Mouse (Mus musculus): Measurements from ENCODE around the gene Pcgf1.

The Pcgf1 gene

DNA sequence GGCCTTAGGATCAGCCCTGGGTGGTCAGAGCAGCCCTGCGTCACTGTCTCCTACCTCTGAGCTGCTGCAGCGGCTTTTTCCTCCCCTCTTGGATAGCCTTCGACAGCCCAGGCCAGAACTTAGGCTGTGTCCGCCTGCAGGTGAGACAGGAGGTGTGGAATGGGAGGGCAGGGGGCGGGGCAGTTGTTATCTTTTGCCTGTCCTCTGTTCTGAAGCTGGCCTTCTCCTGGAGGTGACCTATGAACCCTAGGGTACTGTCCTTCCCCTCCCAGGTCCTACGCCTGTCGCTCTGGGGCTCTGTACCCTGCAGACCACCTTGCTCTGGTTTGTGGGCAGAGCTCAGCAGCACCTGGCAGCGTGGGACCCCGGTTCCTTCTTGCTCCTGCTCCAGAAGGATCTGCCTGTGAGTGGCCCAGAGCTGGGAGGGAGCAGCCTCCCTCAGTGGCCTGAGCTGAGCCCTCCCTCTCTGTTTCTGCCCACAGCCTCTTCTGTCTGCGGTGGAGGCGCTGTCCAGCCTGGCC, 25.5 kb downstream of the Pcgf1 start:
- peak; percentile 90 for DNase-seq

GRCm38 (mm10) chr6:83104158-83104557, 26.5 kb downstream of the Pcgf1 start:
- DNase-seq = no peak

GRCm38 (mm10) chr6:83107566-83108400, 30.1 kb downstream of the Pcgf1 start:
- DNase-seq = peak; percentile 96

GRCm38 (mm10) chr6:83108762-83109668, 31.3 kb downstream of the Pcgf1 start, which contains the start of gene Mrpl53:
Mrpl53 (plus strand) TSS chr6:83109040.
- peak; percentile 98 for DNase-seq

GRCm38 (mm10) chr6:83111510-83112136, 34.0 kb downstream of the Pcgf1 start:
- no peak for DNase-seq

GRCm38 (mm10) chr6:83115011-83115671, 37.5 kb downstream of the Pcgf1 start, which contains the start of gene Mogs:
Mogs (plus strand) TSS chr6:83115496.
- peak; percentile 99 for DNase-seq

DNA sequence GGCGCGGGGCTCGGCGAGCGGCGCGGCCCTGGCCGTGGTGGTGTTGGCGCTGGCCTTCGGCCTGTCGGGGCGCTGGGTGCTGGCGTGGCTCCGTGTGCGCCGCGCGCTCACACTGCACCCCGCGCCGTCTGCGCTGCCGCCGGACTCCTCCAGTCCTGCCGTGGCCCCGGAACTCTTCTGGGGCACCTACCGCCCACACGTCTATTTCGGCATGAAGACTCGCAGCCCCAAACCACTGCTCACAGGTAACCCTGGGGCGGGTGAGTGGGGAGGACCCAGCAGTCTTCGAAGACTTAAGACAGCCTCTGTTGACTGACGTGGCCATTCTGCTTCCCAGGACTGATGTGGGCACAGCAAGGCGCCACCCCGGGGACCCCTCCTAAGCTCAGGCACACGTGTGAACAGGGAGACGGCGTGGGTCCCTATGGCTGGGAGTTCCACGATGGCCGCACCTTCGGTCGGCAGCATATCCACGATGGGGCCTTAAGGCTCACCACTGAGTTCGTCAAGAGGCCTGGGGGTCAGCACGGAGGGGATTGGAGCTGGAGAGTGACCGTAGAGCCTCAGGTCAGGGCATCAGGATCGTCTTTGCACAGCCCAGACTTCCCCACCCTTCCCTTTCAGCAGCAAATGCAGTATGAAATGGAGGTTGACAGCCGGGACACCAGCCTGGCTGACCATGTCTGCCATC, 38.2 kb downstream of the Pcgf1 start:
- peak; percentile 94 for DNase-seq

- peak; percentile 90 for DNase-seq
Observed at GRCm38 (mm10) chr6:83116373-83117164, 38.9 kb downstream of the Pcgf1 start.

GRCm38 (mm10) chr6:83117165-83117438, 39.4 kb downstream of the Pcgf1 start:
- DNase-seq = peak; percentile 92

DNA sequence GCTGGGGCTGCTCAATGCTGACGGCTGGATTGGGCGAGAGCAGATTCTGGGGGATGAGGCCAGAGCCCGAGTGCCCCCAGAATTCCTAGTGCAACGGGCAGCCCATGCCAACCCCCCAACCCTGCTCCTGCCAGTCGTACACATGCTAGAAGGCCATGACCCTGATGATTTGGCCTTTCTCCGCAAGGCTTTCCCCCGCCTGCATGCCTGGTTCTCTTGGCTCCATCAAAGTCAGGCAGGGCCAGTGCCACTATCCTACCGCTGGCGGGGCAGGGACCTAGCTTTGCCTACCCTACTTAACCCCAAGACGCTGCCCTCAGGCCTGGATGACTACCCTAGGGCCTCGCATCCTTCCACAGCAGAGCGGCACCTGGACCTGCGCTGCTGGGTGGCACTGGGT, 39.9 kb downstream of the Pcgf1 start:
- peak; percentile 91 for DNase-seq

- no peak for DNase-seq
Observed at GRCm38 (mm10) chr6:83118369-83118768, 40.7 kb downstream of the Pcgf1 start.

- DNase-seq = peak; percentile 89
Observed at GRCm38 (mm10) chr6:83118825-83119733, 41.4 kb downstream of the Pcgf1 start.

DNA sequence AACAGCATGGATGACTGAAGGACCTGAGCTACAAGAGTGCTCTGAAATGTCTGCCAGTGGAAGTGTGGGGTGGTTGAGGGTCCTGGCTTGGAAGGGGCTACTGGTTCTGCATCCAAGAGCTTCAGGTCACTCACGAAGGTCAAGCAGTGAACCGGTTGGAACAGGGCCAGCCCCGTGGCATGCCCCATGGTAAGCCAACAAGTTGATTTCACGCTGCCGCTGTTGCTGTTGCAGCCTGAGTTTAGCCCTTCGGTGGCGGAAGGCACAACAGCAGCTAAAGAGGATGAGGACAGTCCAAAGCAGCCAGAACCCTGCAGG, 42.0 kb downstream of the Pcgf1 start:
- peak; percentile 90 for DNase-seq

- DNase-seq = peak; percentile 100
Observed at GRCm38 (mm10) chr6:83120930-83121862, 43.5 kb downstream of the Pcgf1 start, which contains the start of gene Wbp1. Wbp1 (minus strand) TSS chr6:83121559.

- peak; percentile 94 for DNase-seq
Observed at GRCm38 (mm10) chr6:83121863-83122710, 44.4 kb downstream of the Pcgf1 start.

DNA sequence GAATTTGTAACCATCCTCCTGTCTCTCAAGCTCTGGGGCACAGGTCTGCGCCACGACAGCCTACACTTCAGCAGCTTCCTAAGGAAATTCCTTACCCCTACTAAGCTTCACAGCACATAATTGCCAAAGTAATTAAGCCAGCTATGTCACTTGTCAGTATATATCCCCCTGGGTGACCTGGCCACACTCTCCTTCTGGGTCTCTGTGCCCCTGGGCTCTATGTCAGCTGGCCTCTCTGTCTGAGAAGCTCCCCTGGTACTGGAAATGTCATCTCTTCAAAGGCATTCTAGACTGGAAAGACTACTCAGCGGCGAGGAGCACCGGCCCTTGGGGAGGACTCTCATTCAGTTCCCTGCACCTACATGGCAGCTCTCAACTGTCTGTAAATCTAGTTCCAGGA, 45.3 kb downstream of the Pcgf1 start:
- DNase-seq = peak; percentile 91

- DNase-seq = peak; percentile 99
Observed at GRCm38 (mm10) chr6:83124851-83125312, 47.2 kb downstream of the Pcgf1 start.

DNA sequence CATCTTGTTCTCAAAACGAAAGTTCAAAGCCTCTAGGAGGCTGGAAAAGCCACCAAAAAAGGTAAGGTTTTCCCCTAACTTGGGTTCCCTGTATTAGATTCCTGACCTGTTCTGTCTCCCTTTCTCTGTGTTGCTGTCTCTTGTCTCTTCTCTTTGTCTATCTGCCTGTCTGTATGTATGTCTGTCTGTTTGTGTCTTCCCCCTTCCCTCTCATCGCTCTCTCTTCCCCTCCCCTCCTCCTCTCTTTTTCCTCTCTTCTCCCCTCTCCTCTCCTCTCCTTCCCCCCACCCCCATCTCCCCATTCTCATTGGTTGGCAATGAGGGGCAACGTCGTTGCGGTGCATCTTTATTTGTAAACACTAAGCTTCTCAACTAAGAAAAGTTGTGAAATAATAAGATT, 47.7 kb downstream of the Pcgf1 start, which contains the start of gene Ino80b:
Gene Ino80b (minus strand): TSS at position 101 of the 400 bp plus-strand sequence.
- DNase-seq = no peak

Data from heart, adult 11 months (tissue).